Mouse (Mus musculus): Measurements from ENCODE around the gene Iqcc. TPM values are rescaled to one million over a fixed set of nuclear protein-coding genes. Genes with fewer than 3 reads are reported as not detected.

Gene Iqcc
- polyA plus RNA-seq, 1 experiment = 17.0 TPM

- WGBS = 84% methylated on average over 11 of the region's 11 CpGs
- H3K27ac ChIP-seq (ENCODE audit: insufficient read depth, low read depth, low read length) = no peak overlapping the region
- H3K36me3 ChIP-seq (ENCODE audit: control insufficient read depth, insufficient read depth, low read length) = no peaks in the 10 kb centered on the region
- no peak overlapping the region; the same call in 1 of the 2 replicates for H3K4me3 ChIP-seq (ENCODE audit: low read depth, low read length)
- H3K4me1 ChIP-seq (ENCODE audit: control insufficient read depth, insufficient read depth, insufficient read length, low read length) = peaks cover 14% of the 10 kb centered on the region
- H3K27me3 ChIP-seq (ENCODE audit: control insufficient read depth, insufficient read depth, low read length) = no peaks in the 10 kb centered on the region
- TF ChIP-seq CTCF (IDR thresholded peaks at IDR 0.05; ENCODE audit: extremely low read depth, insufficient read length, insufficient replicate concordance, low read depth, low read length) (no peak), POLR2A (IDR thresholded peaks at IDR 0.05; ENCODE audit: low read depth, low read length) (no peak)
Observed at GRCm38 (mm10) chr4:129622120-129622802, 3.4 kb upstream of the Iqcc start.

GRCm38 (mm10) chr4:129621283-129621841, 2.5 kb upstream of the Iqcc start:
- WGBS = 69% methylated on average over 8 of the region's 8 CpGs
- Histone ChIP-seq H3K36me3 (ENCODE audit: control insufficient read depth, insufficient read depth, low read length) (no peaks in the 10 kb centered on the region), H3K4me1 (ENCODE audit: control insufficient read depth, insufficient read depth, insufficient read length, low read length) (peaks cover 14% of the 10 kb centered on the region), H3K27me3 (ENCODE audit: control insufficient read depth, insufficient read depth, low read length) (no peaks in the 10 kb centered on the region), H3K4me3 (ENCODE audit: low read depth, low read length) (peak overlapping the region; percentile 25), H3K27ac (ENCODE audit: insufficient read depth, low read depth, low read length) (peak overlapping the region; percentile 19; the same call in 1 of the 2 replicates)
- no peak for TF ChIP-seq CTCF (IDR thresholded peaks at IDR 0.05; ENCODE audit: extremely low read depth, insufficient read length, insufficient replicate concordance, low read depth, low read length)
- no peak for TF ChIP-seq POLR2A (IDR thresholded peaks at IDR 0.05; ENCODE audit: low read depth, low read length)

GRCm38 (mm10) chr4:129620419-129621282, 1.8 kb upstream of the Iqcc start:
- Histone ChIP-seq H3K27me3 (ENCODE audit: control insufficient read depth, insufficient read depth, low read length) (no peaks in the 10 kb centered on the region), H3K4me1 (ENCODE audit: control insufficient read depth, insufficient read depth, insufficient read length, low read length) (peaks cover 14% of the 10 kb centered on the region), H3K4me3 (ENCODE audit: low read depth, low read length) (peak overlapping the region; percentile 25), H3K36me3 (ENCODE audit: control insufficient read depth, insufficient read depth, low read length) (no peaks in the 10 kb centered on the region), H3K27ac (ENCODE audit: insufficient read depth, low read depth, low read length) (peak overlapping the region; percentile 19)
- 90% methylated on average over 11 of the region's 11 CpGs for WGBS
- TF ChIP-seq CTCF (IDR thresholded peaks at IDR 0.05; ENCODE audit: extremely low read depth, insufficient read length, insufficient replicate concordance, low read depth, low read length) (no peak), POLR2A (IDR thresholded peaks at IDR 0.05; ENCODE audit: low read depth, low read length) (no peak)

- no peak overlapping the region for H3K27ac ChIP-seq (ENCODE audit: insufficient read depth, low read depth, low read length)
- no peaks in the 10 kb centered on the region for H3K27me3 ChIP-seq (ENCODE audit: control insufficient read depth, insufficient read depth, low read length)
- no peaks in the 10 kb centered on the region for H3K36me3 ChIP-seq (ENCODE audit: control insufficient read depth, insufficient read depth, low read length)
- H3K4me3 ChIP-seq (ENCODE audit: low read depth, low read length) = peak overlapping the region; percentile 67
- WGBS = 96% methylated on average over 5 of the region's 5 CpGs
- TF ChIP-seq CTCF (IDR thresholded peaks at IDR 0.05; ENCODE audit: extremely low read depth, insufficient read length, insufficient replicate concordance, low read depth, low read length) = no peak
- no peak for TF ChIP-seq POLR2A (IDR thresholded peaks at IDR 0.05; ENCODE audit: low read depth, low read length)
- peaks cover 8% of the 10 kb centered on the region for H3K4me1 ChIP-seq (ENCODE audit: control insufficient read depth, insufficient read depth, insufficient read length, low read length)
Observed at GRCm38 (mm10) chr4:129618031-129618430, 868 bp downstream of the Iqcc start.

GRCm38 (mm10) chr4:129617121-129617641, 1.7 kb downstream of the Iqcc start:
- no peak overlapping the region for H3K27ac ChIP-seq (ENCODE audit: insufficient read depth, low read depth, low read length)
- TF ChIP-seq POLR2A (IDR thresholded peaks at IDR 0.05; ENCODE audit: low read depth, low read length) (no peak), CTCF (IDR thresholded peaks at IDR 0.05; ENCODE audit: extremely low read depth, insufficient read length, insufficient replicate concordance, low read depth, low read length) (no peak)
- H3K27me3 ChIP-seq (ENCODE audit: control insufficient read depth, insufficient read depth, low read length) = no peaks in the 10 kb centered on the region

GRCm38 (mm10) chr4:129616631-129617030, 2.3 kb downstream of the Iqcc start:
- Histone ChIP-seq H3K27ac (ENCODE audit: insufficient read depth, low read depth, low read length) (no peak overlapping the region), H3K27me3 (ENCODE audit: control insufficient read depth, insufficient read depth, low read length) (no peaks in the 10 kb centered on the region), H3K4me1 (ENCODE audit: control insufficient read depth, insufficient read depth, insufficient read length, low read length) (peaks cover 5% of the 10 kb centered on the region; the same call in 1 of the 2 replicates), H3K4me3 (ENCODE audit: low read depth, low read length) (no peak overlapping the region), H3K36me3 (ENCODE audit: control insufficient read depth, insufficient read depth, low read length) (no peaks in the 10 kb centered on the region)
- TF ChIP-seq POLR2A (IDR thresholded peaks at IDR 0.05; ENCODE audit: low read depth, low read length) (no peak), CTCF (IDR thresholded peaks at IDR 0.05; ENCODE audit: extremely low read depth, insufficient read length, insufficient replicate concordance, low read depth, low read length) (no peak)
- WGBS = 85% methylated on average over 3 of the region's 3 CpGs

More at GRCm38 (mm10) chr4:129617121-129617641, 1.7 kb downstream of the Iqcc start:
- Histone ChIP-seq H3K4me1 (ENCODE audit: control insufficient read depth, insufficient read depth, insufficient read length, low read length) (peaks cover 5% of the 10 kb centered on the region; the same call in 1 of the 2 replicates), H3K4me3 (ENCODE audit: low read depth, low read length) (no peak overlapping the region), H3K36me3 (ENCODE audit: control insufficient read depth, insufficient read depth, low read length) (no peaks in the 10 kb centered on the region)
- 95% methylated on average over 7 of the region's 7 CpGs for WGBS
